Mouse (Mus musculus) heart, embryonic 11.5 days (tissue): Measurements from ENCODE around the gene Uggt2. TPM values are rescaled to one million over a fixed set of nuclear protein-coding genes. Genes with fewer than 3 reads are reported as not detected.

ENCODE experiments used
- ATAC-seq: fragments of 200-750 bp; cut with Nextera tagmentation; replicated peaks from 2 replicates; pipeline ENCODE4 v1.8.0; 2017; ENCODE audit warnings: moderate library complexity; ENCODE audit not compliant: insufficient number of reproducible peaks, low FRiP score, low TSS enrichment
- H3K27ac ChIP-seq: fragments of 300-500 bp; sonication (generic); 2 replicates; pipeline ENCODE4 v1.5.1; 2014; ENCODE audit warnings: mild to moderate bottlenecking, low read depth, low read length
- H3K27me3 ChIP-seq: fragments of 300-500 bp; sonication (generic); 2 replicates; pipeline ENCODE4 v1.6.1; 2014; ENCODE audit warnings: mild to moderate bottlenecking, low read length, mixed read lengths; ENCODE audit not compliant: control insufficient read depth, insufficient read depth
- H3K36me3 ChIP-seq: fragments of 300-500 bp; sonication (generic); 2 replicates; pipeline ENCODE4 v1.6.1; 2014; ENCODE audit warnings: mild to moderate bottlenecking, low read length, moderate library complexity, mixed read lengths; ENCODE audit not compliant: control insufficient read depth, insufficient read depth
- H3K4me1 ChIP-seq: fragments of 300-500 bp; sonication (generic); 2 replicates; pipeline ENCODE4 v1.6.1; 2014; ENCODE audit warnings: low read length; ENCODE audit not compliant: control insufficient read depth, insufficient read depth
- H3K4me2 ChIP-seq: fragments of 300-500 bp; sonication (generic); 2 replicates; pipeline ENCODE4 v1.6.1; 2014; ENCODE audit warnings: mild to moderate bottlenecking, moderate library complexity
- H3K4me3 ChIP-seq: fragments of 300-500 bp; sonication (generic); 2 replicates; pipeline ENCODE4 v1.5.1; 2014; ENCODE audit warnings: low read depth, low read length
- H3K9ac ChIP-seq: fragments of 300-500 bp; sonication (generic); 2 replicates; pipeline ENCODE4 v1.6.1; 2014; ENCODE audit warnings: mild to moderate bottlenecking, low read depth, low read length, moderate library complexity
- H3K9me3 ChIP-seq: fragments of 300-500 bp; sonication (generic); replicated peaks from 2 replicates; pipeline ENCODE4 v1.6.1; 2016; ENCODE audit warnings: low read length; ENCODE audit not compliant: control insufficient read depth
- WGBS: fragments of 180-500 bp; shearing (Covaris S2); extraction: QIAGEN DNeasy Blood & Tissue Kit; methylation state at CpG from one replicate; pipeline ENCODE4 v1.1.7; 2014; ENCODE audit not compliant: insufficient replicate concordance; 5-methylcytosine and 5-hydroxymethylcytosine counted together
- polyA plus RNA-seq: library from polyadenylated mRNA; unstranded; fragments of >200 nt; fragmentation: Nextera tagmentation; extraction: Ambion mirVana; gene quantifications from 2 replicates; pipeline ENCODE4 v1.2.1, GENCODE M21; 2014

The Uggt2 gene
- polyA plus RNA-seq, 1 experiment from 2014 or later: 11.1 TPM

DNA sequence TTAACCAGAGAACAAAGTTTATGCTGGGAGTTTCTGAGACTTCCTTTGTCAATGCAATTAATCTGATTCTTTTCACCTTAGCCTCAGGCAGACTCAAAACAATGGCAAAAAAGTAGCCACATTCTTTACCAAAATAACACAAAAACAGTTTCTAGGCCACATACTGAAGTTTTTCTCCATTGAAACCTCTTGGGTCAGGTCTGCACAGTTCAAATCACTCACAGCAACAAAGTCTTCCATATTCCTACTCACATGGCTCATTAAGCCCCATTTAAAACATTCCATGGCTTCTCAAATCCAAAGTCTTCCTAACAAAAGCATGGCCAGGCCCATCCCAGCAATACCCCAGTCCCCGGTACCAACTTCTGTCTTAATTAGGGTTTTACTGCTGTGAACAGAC lies 46.3 kb downstream of the Uggt2 start:
- Histone ChIP-seq H3K9me3 (no peaks in the 10 kb centered on the region), H3K4me3 (no peak overlapping the region), H3K9ac (no peak overlapping the region), H3K36me3 (peaks cover 5% of the 10 kb centered on the region), H3K4me1 (no peaks in the 10 kb centered on the region), H3K4me2 (no peak overlapping the region), H3K27ac (no peak overlapping the region), H3K27me3 (no peaks in the 10 kb centered on the region)
- WGBS: 92% methylated on average over 1 of the region's 1 CpGs
- no peak for ATAC-seq

DNA sequence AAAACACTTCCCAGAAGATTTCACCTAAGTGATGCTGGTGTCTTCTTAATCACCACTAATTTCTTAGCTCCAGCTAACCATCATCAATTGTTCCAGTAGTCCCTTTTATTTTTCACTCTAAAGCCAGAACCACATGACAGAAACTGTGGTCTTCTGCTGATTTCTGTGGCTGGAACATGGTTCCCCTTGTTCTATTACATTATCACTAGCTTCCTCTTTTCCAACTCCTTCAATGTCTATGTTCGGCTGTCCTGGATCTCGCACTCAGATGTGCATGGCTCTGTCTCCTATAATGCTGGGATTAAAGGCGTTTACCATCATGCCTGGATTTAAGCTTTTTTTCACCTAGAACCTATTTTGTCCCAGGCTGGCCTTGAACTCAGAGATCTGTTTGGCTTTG lies 46.9 kb downstream of the Uggt2 start:
- Histone ChIP-seq H3K4me3 (no peak overlapping the region), H3K4me2 (no peak overlapping the region), H3K4me1 (no peaks in the 10 kb centered on the region), H3K27ac (no peak overlapping the region), H3K9ac (no peak overlapping the region), H3K27me3 (no peaks in the 10 kb centered on the region), H3K9me3 (no peaks in the 10 kb centered on the region), H3K36me3 (peaks cover 5% of the 10 kb centered on the region)
- ATAC-seq: no peak
- WGBS: 77% methylated on average over 3 of the region's 3 CpGs

DNA sequence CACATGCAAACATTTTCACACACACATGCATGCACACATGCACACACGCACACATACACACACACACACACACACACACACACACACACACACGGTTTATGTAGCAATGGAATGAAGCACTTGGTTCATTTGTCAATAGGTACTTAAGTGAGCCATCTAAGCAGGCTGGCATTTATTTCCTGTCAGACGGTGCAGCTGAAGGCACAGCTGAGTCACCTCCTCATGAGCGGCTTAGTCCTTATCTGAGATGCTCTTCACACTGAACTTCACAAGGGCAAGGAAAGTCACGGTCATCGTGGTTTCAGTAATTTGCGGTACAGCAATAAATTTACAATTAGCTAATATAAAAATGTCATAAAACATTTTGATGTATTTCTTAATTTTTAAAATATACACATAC lies 55.5 kb downstream of the Uggt2 start:
- ATAC-seq: peak; percentile 61; the same call in 1 of the 2 replicates
- WGBS: 37% methylated on average over 7 of the region's 7 CpGs
- no peaks in the 10 kb centered on the region for H3K4me1 ChIP-seq
- no peaks in the 10 kb centered on the region for H3K36me3 ChIP-seq
- H3K27me3 ChIP-seq: no peaks in the 10 kb centered on the region
- H3K4me3 ChIP-seq: no peak overlapping the region
- no peak overlapping the region for H3K27ac ChIP-seq
- H3K4me2 ChIP-seq: no peak overlapping the region
- H3K9me3 ChIP-seq: no peaks in the 10 kb centered on the region
- H3K9ac ChIP-seq: no peak overlapping the region

DNA sequence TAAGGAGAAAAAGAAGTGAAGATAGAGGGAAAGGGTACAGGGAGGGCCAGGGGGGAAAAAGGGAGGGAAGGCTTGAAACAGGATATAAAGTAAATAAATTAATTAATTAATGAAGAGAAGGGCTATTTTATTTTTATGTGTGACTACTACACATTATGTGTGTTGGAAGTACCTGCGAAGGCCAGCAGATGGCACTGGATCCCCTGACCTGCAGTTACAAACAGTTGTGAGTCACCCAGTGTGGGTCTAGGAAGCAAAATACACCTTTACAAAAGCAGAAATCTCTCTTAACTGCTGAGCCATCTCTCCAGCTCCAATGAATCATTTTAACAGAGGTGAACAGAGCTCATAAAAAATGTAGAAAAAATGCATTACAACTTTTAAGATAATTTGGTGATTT lies 59.0 kb downstream of the Uggt2 start:
- WGBS: 47% methylated on average over 1 of the region's 1 CpGs
- no peaks in the 10 kb centered on the region for H3K36me3 ChIP-seq
- no peak overlapping the region for H3K4me2 ChIP-seq
- no peak overlapping the region for H3K27ac ChIP-seq
- H3K4me1 ChIP-seq: no peaks in the 10 kb centered on the region
- no peak for ATAC-seq
- no peak overlapping the region for H3K4me3 ChIP-seq
- H3K9ac ChIP-seq: no peak overlapping the region
- H3K27me3 ChIP-seq: no peaks in the 10 kb centered on the region
- H3K9me3 ChIP-seq: no peaks in the 10 kb centered on the region

DNA sequence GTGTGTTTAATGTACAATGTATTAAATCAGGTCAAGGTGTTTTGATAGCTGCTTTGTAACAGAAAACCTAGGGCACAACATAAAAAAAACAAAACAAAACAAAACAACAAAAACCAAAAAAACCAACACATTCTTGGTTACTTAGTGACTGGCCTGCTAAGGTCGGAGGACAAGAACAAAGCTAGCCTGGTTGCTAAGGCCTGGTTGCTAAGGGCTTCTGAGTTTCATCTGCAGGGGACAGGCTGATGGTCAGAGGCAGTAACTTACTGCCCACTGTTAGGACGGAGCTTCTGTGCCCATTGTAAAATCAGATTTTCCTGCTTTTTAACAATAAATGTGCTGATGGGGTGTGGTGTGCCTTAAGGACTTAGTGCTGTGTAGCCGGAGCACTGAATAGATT lies 61.5 kb downstream of the Uggt2 start:
- no peaks in the 10 kb centered on the region for H3K27me3 ChIP-seq
- no peaks in the 10 kb centered on the region for H3K9me3 ChIP-seq
- 0 out of 2 replicates have a peak, but pooled peaks cover 8% of the 10 kb centered on the region for H3K36me3 ChIP-seq
- no peak overlapping the region for H3K27ac ChIP-seq
- H3K4me1 ChIP-seq: no peaks in the 10 kb centered on the region
- H3K4me3 ChIP-seq: no peak overlapping the region
- H3K4me2 ChIP-seq: no peak overlapping the region
- WGBS: 69% methylated on average over 3 of the region's 3 CpGs
- no peak for ATAC-seq
- no peak overlapping the region for H3K9ac ChIP-seq

DNA sequence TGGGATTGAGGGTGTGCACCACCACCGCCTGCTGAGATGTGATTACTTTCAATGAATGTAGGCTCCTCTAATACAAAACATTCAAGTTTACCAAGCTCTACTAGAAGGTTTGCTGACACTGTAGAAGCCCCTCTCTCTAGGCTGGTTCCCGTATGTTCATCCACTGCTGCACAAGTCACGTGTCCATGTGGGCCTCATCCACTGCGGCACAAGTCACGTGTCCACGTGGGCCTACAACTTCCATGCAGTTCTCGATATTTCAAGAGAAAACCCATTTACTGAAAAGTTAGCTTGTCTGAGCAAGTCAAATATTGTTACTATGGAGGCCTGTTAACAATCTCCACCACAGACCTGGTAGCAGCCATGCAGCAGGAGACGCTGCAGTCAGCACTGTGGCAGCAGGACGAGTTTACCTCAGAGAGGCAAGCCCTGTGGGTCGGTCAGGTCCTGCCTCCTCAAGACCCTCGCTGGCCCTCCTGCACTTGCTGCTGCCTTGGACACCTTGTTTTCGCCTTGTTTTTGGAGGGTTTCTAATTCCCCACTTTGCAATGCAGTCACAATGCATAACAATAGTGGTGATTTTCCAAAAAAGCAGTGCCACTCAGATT lies 62.0 kb downstream of the Uggt2 start:
- Histone ChIP-seq H3K4me2 (no peak overlapping the region), H3K4me1 (no peaks in the 10 kb centered on the region), H3K36me3 (0 out of 2 replicates have a peak, but pooled peaks cover 8% of the 10 kb centered on the region), H3K9ac (no peak overlapping the region), H3K9me3 (no peaks in the 10 kb centered on the region), H3K27me3 (no peaks in the 10 kb centered on the region), H3K4me3 (no peak overlapping the region), H3K27ac (no peak overlapping the region)
- no peak for ATAC-seq
- 88% methylated on average over 12 of the region's 12 CpGs for WGBS

DNA sequence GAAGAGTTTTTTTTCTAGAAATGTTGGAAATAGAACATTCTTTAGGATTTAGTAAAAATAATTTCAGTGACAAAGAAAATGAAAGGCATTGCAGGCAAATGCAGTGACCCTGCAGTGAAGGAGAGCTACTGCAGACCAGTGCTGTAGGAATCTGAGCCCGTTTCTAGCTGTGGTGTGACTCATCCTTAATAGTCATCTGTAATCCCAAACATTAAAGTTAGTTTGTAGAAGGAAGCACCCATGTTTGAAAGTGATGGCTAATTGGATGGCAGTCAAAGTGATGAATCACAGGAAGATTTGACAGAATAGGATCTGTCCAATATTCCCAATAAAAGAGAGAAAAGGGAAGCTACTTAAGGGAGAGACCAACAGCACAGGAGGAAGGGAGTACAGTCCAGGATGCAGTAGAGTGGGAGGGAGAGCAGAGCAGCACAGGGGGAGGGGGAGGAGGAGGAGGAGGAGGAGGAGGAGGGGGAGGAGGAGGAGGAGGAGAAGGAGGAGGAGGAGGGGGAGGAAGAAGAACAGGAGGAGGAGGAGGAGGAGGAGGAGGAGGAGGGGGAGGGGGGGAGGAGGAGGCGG lies 71.5 kb downstream of the Uggt2 start:
- WGBS: 75% methylated on average over 2 of the region's 2 CpGs
- H3K27me3 ChIP-seq: no peaks in the 10 kb centered on the region
- H3K36me3 ChIP-seq: peaks cover 14% of the 10 kb centered on the region
- no peak for ATAC-seq
- H3K4me2 ChIP-seq: no peak overlapping the region
- no peak overlapping the region for H3K9ac ChIP-seq
- no peak overlapping the region for H3K4me3 ChIP-seq
- H3K4me1 ChIP-seq: no peaks in the 10 kb centered on the region
- no peaks in the 10 kb centered on the region for H3K9me3 ChIP-seq
- no peak overlapping the region for H3K27ac ChIP-seq

DNA sequence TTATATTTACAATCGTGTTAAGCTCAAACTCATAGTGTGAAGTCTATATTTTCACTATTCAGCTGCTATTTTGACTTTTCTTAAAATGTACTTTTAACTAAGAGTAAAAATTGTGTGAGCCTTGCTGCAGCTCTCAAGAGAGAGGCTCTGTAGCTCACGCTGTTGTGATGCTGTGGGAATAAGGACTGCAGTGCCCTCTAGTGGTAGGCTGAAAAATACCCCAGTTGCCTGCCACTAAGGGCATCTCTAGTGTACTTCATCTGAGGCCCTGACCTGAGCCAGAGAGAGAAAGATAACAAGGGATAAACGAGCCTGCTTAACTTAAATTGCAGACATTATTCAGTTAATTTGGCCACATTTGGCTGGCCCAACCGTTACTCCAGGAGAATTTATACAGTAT lies 72.1 kb downstream of the Uggt2 start:
- Histone ChIP-seq H3K4me1 (no peaks in the 10 kb centered on the region), H3K36me3 (peaks cover 14% of the 10 kb centered on the region), H3K27ac (no peak overlapping the region), H3K4me2 (no peak overlapping the region), H3K9me3 (no peaks in the 10 kb centered on the region), H3K27me3 (no peaks in the 10 kb centered on the region), H3K4me3 (no peak overlapping the region), H3K9ac (no peak overlapping the region)
- ATAC-seq: no peak
- 40% methylated on average over 4 of the region's 4 CpGs for WGBS

DNA sequence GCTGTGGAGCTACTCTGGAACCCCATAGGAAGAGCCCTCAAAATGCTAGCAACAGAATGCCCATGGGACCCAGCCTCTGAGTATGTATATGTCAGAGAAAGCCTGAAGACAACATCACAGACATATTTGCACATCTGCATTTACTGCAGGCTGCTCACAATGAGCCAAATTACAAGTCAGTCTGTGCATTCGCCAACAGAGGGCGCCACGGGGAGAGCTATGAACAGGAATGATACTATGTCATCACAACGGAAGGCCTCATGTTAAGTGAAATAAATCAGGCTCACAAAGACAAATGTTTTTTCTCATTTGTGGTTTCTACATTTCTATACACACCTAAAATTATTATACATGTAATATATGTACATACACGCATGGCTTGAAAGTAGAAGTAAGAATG lies 73.3 kb downstream of the Uggt2 start:
- no peak overlapping the region for H3K4me2 ChIP-seq
- ATAC-seq: no peak
- 67% methylated on average over 5 of the region's 5 CpGs for WGBS
- H3K9ac ChIP-seq: no peak overlapping the region
- H3K4me1 ChIP-seq: no peaks in the 10 kb centered on the region
- no peak overlapping the region for H3K4me3 ChIP-seq
- no peaks in the 10 kb centered on the region for H3K9me3 ChIP-seq
- H3K27me3 ChIP-seq: no peaks in the 10 kb centered on the region
- peaks cover 8% of the 10 kb centered on the region; the same call in 1 of the 2 replicates for H3K36me3 ChIP-seq
- no peak overlapping the region for H3K27ac ChIP-seq
